In genomic region chr5:137501709-137502666, GRCm38 (mm10) we compare ENCODE assay signal across 8 mouse cellular contexts. TPM values are rescaled to one million over a fixed set of nuclear protein-coding genes. Genes with fewer than 3 reads are reported as not detected.
DNase-seq lines count a peak whose midpoint lies in the region; ATAC-seq and TF ChIP-seq lines count a peak whose summit lies in the region.

Gene Pop7 (minus strand): TSS chr5:137502518.

- H3K9me3 ChIP-seq in embryonic facial prominence, embryonic 13.5 days: no peaks in the 10 kb centered on the region
- no peaks in the 10 kb centered on the region for H3K9me3 ChIP-seq in limb, embryonic 12.5 days
- H3K9me3 ChIP-seq in midbrain, embryonic 15.5 days: no peaks in the 10 kb centered on the region

- H3K4me1 ChIP-seq in embryonic facial prominence, embryonic 13.5 days: peaks cover 16% of the 10 kb centered on the region
- H3K4me1 ChIP-seq in kidney, adult 2 months (ENCODE audit: control insufficient read depth, insufficient read depth, low read length): no peaks in the 10 kb centered on the region
- H3K4me1 ChIP-seq in limb, embryonic 12.5 days (replicated peaks): peaks cover 14% of the 10 kb centered on the region
- peaks cover 18% of the 10 kb centered on the region for H3K4me1 ChIP-seq in midbrain, embryonic 15.5 days
- no peaks in the 10 kb centered on the region; the same call in 1 of the 2 replicates for H3K4me1 ChIP-seq in spleen, adult 2 months (ENCODE audit: control insufficient read depth, insufficient read depth, insufficient read length)

- H3K27ac ChIP-seq in embryonic facial prominence, embryonic 13.5 days: peak within 1 kb of the TSS; percentile 94
- H3K27ac ChIP-seq in kidney, adult 2 months (ENCODE audit: insufficient read depth, low read depth, low read length): peak within 1 kb of the TSS; percentile 98
- peak within 1 kb of the TSS; percentile 95 for H3K27ac ChIP-seq in limb, embryonic 12.5 days
- H3K27ac ChIP-seq in midbrain, embryonic 15.5 days: peak within 1 kb of the TSS; percentile 98
- peak within 1 kb of the TSS; percentile 96 for H3K27ac ChIP-seq in spleen, adult 2 months (ENCODE audit: insufficient read depth, low read length)

- peak; percentile 80 for TF ChIP-seq CTCF in kidney, adult 2 months (conservative IDR thresholded peaks at IDR 0.05; ENCODE audit: insufficient read depth, insufficient read length, low read depth, low read length)
- TF ChIP-seq CTCF in spleen, adult 2 months (IDR thresholded peaks at IDR 0.05; ENCODE audit: extremely low read depth, insufficient read depth, insufficient read length, insufficient replicate concordance): peak; percentile 78

- peak within 1 kb of the TSS; percentile 84 for H3K9ac ChIP-seq in embryonic facial prominence, embryonic 13.5 days
- peak within 1 kb of the TSS; percentile 68 for H3K9ac ChIP-seq in limb, embryonic 12.5 days (replicated peaks)
- H3K9ac ChIP-seq in midbrain, embryonic 15.5 days: peak within 1 kb of the TSS; percentile 70

- 2% methylated on average over 64 of the region's 64 CpGs for WGBS in embryonic facial prominence, embryonic 13.5 days
- WGBS in kidney, adult 2 months: under 1% methylated on average over 64 of the region's 64 CpGs
- WGBS in limb, embryonic 12.5 days: 3% methylated on average over 64 of the region's 64 CpGs
- WGBS in midbrain, embryonic 15.5 days: 2% methylated on average over 64 of the region's 64 CpGs
- WGBS in spleen, adult 2 months: 2% methylated on average over 64 of the region's 64 CpGs

- ATAC-seq in embryonic facial prominence, embryonic 13.5 days (ENCODE audit: insufficient number of reproducible peaks, insufficient read depth, low FRiP score, low TSS enrichment, low read depth): peak; percentile 95
- ATAC-seq in limb, embryonic 12.5 days (ENCODE audit: insufficient number of reproducible peaks, insufficient read depth, low FRiP score, low TSS enrichment, low read depth): peak; percentile 93
- peak; percentile 95 for ATAC-seq in midbrain, embryonic 15.5 days (replicated peaks)

- TF ChIP-seq POLR2A in kidney, adult 2 months (IDR thresholded peaks at IDR 0.05; ENCODE audit: low read depth, low read length): peak; percentile 47
- TF ChIP-seq POLR2A in spleen, adult 2 months (IDR thresholded peaks at IDR 0.05; ENCODE audit: low read depth, low read length): peak; percentile 31; the same call in 1 of the 2 replicates

- peak; percentile 99 for DNase-seq in 3134 (ENCODE audit: extremely low read depth, insufficient read length, low spot score)
- DNase-seq in adrenal gland, postnatal 36 days: peak; percentile 99 to 100
- peak; percentile 100 for DNase-seq in heart, adult 18-20 months
- DNase-seq in kidney, adult 2 months: peak; percentile 100
- DNase-seq in spleen, adult 2 months (ENCODE audit: low read depth in 1 of 2, low spot score in 2 of 2): peak; percentile 99

- peaks cover 7% of the 10 kb centered on the region; the same call in 1 of the 2 replicates for H3K36me3 ChIP-seq in embryonic facial prominence, embryonic 13.5 days
- no peaks in the 10 kb centered on the region for H3K36me3 ChIP-seq in kidney, adult 2 months (ENCODE audit: control insufficient read depth, insufficient read depth, low read length)
- H3K36me3 ChIP-seq in limb, embryonic 12.5 days: peaks cover 10% of the 10 kb centered on the region; the same call in 1 of the 2 replicates
- no peaks in the 10 kb centered on the region for H3K36me3 ChIP-seq in midbrain, embryonic 15.5 days (replicated peaks)
- H3K36me3 ChIP-seq in spleen, adult 2 months (ENCODE audit: control insufficient read depth, insufficient read depth, low read length): no peaks in the 10 kb centered on the region; the same call in 1 of the 2 replicates

- peak within 1 kb of the TSS; percentile 89 for H3K4me2 ChIP-seq in embryonic facial prominence, embryonic 13.5 days
- peak within 1 kb of the TSS; percentile 57 for H3K4me2 ChIP-seq in limb, embryonic 12.5 days
- H3K4me2 ChIP-seq in midbrain, embryonic 15.5 days: peak within 1 kb of the TSS; percentile 83

- H3K4me3 ChIP-seq in embryonic facial prominence, embryonic 13.5 days: peak within 1 kb of the TSS; percentile 64
- peak within 1 kb of the TSS; percentile 88 for H3K4me3 ChIP-seq in kidney, adult 2 months (ENCODE audit: insufficient read depth, low read depth, low read length)
- H3K4me3 ChIP-seq in limb, embryonic 12.5 days (replicated peaks): peak within 1 kb of the TSS; percentile 59
- peak within 1 kb of the TSS; percentile 64 for H3K4me3 ChIP-seq in midbrain, embryonic 15.5 days
- H3K4me3 ChIP-seq in spleen, adult 2 months (ENCODE audit: extremely low read depth, insufficient read depth, insufficient read length): peak within 1 kb of the TSS; percentile 94

- no peaks in the 10 kb centered on the region for H3K27me3 ChIP-seq in embryonic facial prominence, embryonic 13.5 days
- no peaks in the 10 kb centered on the region for H3K27me3 ChIP-seq in kidney, adult 2 months (replicated peaks; ENCODE audit: control insufficient read depth, insufficient read depth, low read length)
- no peaks in the 10 kb centered on the region for H3K27me3 ChIP-seq in limb, embryonic 12.5 days
- no peaks in the 10 kb centered on the region for H3K27me3 ChIP-seq in midbrain, embryonic 15.5 days (replicated peaks)
- no peaks in the 10 kb centered on the region for H3K27me3 ChIP-seq in spleen, adult 2 months (ENCODE audit: control insufficient read depth, insufficient read depth, low read length)

RNA-seq across cellular contexts. Expression of gene Pop7, which starts in this region (rescaled TPM):
- 10 to 100 TPM; 25.6 to 27.0 TPM for total RNA-seq in adrenal gland, postnatal 36 days (2021)
- polyA plus RNA-seq in embryonic facial prominence, embryonic 13.5 days (2015; fragmentation: Nextera tagmentation; extraction: Ambion mirVana): 48.0 and 56.2 TPM in 2 replicates
- 10 to 100 TPM; 13.9 to 15.0 TPM for total RNA-seq in heart, adult 18-20 months (2021)
- polyA plus RNA-seq in kidney, adult 2 months (2012; rRNA removed): 38.9 and 39.1 TPM in 2 replicates
- 48.0 and 52.7 TPM in 2 replicates for polyA plus RNA-seq in limb, embryonic 12.5 days (2016; fragmentation: Nextera tagmentation; extraction: Ambion mirVana)
- 77.7 and 82.1 TPM in 2 replicates for polyA plus RNA-seq in midbrain, embryonic 15.5 days (2015; fragmentation: Nextera tagmentation; extraction: Ambion mirVana)
- 26.6 and 40.1 TPM in 2 replicates for polyA plus RNA-seq in spleen, adult 2 months (2012; rRNA removed)

Comparison
In these comparisons a context has a peak if more than half of its experiments do, and no peak if none do; other contexts are left out.
1. Peak in every context shown above with its lines: DNase-seq, ATAC-seq, H3K4me3 ChIP-seq and H3K27ac ChIP-seq.